Mouse (Mus musculus) lung, postnatal 14 days (tissue): ENCODE results near the gene Ly6g6d.

Experiments used
- DNase-seq: peaks from one replicate; pipeline ENCODE4 v3.0.0; 2021

Gene Ly6g6d

DNA sequence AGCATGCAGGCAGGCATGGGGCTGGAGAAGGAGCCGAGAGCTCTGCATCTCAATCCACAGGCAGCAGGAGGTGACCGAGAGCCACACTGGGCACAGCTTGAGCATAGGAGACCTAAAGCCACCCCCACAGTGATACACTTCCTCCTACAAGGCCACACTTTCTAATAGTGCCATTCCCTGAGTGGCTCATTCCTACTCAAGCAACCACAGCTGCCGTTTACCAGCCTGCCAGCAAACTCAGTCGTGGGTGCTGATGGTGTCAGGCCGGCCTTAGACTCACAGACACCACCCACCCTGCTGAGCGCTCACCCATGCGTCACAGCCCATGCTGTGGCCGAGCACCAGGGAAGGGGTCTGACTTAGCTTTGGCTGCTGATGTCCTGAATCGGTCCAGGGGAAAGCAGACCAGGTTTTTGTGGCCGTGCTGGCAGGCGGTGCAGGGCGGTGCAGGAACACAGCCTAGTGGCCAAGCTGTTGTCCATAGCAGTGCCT, 19.3 kb upstream of the Ly6g6d start:
- DNase-seq: peak; percentile 35

DNA sequence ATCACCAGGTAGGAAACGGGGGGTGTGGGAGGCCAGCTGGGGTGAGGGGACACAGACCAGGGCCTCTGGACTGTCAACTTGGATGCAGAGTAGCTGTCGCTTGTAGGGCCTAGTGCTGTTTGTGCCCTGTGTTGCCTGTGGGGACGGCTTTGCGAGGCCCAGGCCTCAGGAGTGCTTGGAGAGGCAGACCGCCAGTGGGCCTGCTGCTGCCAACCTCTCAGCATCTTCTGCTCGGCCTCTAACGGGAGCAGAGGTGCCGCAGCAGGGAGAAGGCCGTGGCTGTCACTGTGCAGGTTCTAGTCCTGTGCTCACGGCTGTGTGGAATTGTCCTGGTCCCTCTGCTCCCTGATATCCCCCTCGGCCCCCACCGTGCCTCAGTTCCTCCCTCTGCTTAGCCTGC, 18.7 kb upstream of the Ly6g6d start:
- DNase-seq: no peak

DNA sequence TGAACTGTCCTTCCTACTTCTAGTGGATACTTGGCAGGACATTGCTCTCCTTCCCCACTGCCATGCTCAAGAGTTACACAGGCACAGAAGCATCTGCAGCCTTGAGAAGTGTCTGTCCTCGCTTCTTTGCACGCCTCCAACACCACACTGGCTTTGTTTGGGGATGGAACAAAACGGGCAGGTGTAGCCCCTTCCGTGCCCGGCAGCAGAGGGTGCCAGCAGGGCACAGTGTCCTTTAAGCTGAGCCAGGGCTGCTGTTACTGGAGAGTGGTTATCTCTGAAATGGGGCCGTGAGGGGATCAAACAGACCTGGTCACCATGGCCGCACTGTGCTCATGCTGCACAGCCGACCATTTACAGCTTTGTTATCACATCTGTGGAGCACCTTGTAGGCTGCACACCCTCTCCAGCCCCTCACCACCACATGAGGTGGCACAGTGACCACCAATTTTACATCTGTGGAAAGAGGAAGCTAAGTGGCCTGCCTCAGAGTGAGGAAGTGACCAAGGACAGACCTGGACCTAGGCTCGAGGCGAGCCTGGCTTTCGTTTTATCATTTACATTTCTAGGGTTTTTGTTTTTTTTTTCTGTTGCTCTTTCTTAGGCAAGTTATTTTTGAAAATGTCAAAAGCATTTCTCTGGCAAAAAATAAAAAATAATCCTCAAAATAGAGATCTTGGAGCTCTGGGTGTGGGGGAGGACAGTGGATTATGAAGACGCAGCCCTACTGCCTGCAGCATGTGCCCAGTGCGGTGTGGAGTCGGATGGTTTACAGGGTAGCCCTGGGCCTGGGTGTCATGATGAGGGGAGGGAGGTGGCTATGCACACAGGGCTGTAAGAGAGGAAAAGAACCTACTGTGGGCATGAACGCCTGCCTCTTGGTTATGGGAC, 16.9 kb upstream of the Ly6g6d start:
- DNase-seq: no peak

DNA sequence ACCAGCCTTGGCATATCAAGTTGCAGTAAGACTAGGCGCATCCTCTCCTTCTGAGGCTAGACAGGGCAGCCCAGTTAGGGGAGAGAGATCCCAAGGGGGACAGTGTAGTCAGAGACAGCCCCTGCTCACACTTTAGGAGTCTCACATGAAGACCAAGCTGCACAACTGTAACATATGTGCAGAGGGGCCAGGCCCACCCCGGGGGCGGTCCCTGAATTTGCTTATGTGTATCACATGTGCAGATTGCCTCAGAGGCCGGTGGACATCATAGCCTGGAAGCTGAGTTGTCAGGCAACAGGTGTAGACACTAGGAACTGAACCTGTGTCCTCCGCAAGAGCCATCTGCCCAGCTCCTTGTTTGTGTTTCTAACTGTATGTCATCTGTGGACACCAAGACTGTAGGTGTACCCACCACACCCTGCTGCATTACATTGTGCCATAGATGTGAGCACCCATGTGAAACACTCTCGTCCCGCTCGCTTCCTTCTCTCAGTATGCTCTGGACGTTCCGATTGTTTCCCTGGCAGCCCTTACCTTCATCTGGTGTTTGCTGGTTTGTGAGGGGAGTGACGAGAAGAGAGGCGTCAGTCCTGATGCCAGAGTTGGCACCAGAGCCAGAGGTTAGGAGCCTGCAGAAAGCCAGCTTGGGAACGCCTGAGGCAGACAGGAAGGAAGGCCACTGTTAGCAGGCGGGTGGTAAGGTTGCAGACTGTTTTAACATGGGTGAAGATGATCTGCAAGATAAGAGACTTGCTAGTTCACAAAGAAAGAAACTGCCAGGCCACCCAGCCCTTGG, 14.7 kb upstream of the Ly6g6d start:
- peak; percentile 34 for DNase-seq

DNA sequence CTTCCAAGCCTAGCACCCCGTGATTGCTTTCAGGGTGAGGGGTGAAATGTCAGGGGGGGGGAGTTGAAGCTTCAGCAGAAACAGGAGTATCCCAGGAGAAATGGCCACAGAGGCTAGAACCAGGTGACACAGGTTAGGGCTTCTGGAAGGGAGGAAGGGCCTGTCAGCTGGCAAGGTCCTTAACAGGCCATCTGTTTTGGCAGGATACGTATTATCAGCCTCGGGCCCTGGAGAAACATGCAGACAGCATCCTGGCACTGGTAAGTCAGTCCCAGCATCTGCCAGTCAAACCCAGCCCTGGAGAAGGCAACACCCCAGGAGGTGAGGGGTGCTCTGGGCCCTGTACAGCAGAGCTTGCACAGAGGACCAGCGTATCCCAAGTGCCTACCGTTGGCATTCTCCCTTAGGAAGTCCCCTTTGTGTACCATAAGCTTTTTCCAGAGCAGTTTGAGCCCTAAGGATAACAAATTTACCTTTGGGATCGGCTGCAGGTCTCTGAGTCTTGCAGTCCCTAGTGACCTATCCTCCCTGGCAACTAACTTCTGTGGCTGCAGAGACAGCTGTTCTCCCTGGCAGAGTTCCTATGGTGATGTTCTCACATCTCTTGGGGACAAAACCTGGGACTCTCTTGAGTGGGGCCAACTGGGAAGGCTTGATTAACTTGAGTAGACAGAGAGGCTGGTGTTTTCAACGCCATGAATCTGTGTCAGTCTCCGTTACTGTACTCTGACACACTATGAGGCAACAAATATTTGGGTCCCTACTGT, 12.5 kb upstream of the Ly6g6d start:
- no peak for DNase-seq

DNA sequence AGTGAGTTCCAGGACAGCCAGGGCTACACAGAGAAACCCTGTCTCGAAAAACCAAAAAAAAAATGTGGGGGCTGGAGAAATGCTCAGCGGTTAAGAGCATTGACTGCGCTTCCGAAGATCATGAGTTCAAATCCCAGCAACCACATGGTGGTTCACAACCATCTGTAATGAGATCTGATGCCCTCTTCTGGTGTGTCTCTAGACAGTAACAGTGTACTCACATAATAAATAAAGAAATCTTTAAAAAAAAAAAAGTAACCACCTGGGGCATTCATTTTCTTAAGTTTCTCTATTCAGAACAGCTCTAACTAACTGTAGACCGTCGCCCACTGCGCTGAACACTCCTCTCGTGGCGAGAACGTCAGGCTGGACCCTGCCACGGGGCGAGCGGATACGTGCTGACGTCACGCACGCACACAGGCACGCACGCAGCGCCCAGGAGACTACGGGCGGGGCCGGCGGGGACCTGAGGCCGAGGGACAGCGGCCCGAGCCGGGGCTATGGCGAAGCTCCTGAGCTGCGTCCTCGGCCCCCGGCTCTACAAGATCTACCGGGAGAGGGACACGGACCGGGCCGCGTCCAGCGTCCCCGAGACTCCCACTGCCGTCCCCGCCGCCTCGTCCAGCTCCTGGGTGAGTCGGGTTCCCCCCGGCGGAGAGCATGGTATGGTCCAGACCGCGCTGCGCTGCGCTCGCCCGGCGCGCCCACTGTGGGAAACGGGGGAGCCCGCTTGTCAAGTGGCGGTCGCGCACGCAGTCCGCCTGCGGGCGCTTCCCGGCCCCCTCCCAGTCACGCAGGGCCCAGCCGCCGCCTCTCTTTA, 11.2 kb upstream of the Ly6g6d start, which contains the start of gene Abhd16a:
Abhd16a (plus strand) TSS at position 439 of the 820 bp plus-strand sequence.
- DNase-seq: peak; percentile 94

DNA sequence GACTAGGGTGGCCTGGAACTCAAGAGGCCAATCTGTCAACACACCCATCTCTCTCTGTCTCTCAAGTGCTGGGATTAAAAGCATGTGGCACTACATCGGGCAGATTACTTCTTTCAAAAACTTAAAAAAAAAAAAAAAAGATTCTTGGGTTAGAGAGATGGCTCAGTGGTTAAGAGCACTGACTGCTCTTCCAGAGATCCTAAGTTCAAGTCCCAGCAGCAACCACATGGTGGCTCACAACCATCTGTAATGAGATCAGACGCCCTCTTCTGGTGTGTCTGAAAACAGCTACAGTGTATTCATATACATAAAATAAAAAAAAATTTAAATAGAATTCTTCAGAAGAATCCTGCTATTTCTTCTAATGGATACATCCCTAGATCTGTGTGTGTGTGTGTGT, 10.3 kb upstream of the Ly6g6d start:
- no peak for DNase-seq

DNA sequence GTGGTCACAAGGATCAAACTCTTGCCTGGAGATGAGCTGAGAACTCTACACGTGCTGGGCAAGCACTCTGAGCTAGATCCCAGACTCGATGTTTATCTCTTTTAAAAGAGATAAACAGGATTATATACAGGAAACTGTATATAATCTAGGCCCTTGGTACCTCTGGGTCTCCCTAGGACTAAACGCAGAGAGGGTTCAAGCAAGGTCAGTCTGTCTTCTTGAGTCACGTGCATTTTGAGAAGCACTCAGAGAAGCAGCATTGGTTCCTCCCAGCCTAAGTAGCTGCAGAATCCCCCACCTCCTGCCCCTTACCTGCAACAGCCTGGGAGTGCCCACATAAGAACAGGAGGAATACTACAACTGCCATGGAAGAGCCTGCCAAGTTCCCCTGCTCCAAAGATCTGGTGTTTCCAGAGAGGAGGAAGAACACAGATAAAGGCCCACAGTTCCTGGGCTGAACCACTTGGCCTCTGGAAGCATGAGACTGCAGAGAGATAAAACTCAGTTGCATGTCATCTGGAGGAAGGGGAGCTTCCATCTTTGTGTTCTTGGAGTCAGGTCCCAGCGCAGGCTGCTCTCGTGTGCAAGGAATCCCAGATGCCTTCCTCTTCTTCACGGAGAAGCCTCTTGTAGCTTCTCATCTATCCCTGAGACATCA, 7.5 kb upstream of the Ly6g6d start, which contains the start of gene Ly6g6f:
Ly6g6f (minus strand) TSS at position 403 of the 658 bp plus-strand sequence.
- DNase-seq: no peak

DNA sequence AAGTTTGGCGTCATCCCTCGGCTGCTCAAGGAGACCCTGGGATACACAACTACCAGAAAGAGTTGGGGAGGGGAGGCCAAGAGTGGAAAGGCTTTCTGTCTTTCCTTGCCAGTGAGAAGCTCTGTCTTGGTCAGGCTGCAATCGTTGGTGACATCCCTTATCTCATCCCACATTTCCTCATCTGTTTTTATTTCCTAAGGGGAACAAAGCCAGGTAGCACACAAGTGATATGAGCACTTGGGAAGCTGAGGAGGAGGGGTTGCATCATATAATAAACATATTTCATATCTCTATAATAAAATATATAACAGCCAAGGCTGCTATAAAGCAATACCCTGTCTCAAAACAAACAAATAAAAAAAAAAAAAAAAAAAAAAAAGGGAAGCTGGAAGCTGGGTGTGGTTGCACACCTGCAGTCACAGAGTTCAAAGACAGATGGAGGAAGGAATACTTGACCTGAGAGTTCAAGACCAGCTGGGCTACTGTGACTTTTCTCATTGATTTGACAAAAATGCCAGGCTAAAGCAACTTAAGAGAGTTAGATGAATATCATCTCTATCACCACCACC, 6.1 kb upstream of the Ly6g6d start:
- no peak for DNase-seq

DNA sequence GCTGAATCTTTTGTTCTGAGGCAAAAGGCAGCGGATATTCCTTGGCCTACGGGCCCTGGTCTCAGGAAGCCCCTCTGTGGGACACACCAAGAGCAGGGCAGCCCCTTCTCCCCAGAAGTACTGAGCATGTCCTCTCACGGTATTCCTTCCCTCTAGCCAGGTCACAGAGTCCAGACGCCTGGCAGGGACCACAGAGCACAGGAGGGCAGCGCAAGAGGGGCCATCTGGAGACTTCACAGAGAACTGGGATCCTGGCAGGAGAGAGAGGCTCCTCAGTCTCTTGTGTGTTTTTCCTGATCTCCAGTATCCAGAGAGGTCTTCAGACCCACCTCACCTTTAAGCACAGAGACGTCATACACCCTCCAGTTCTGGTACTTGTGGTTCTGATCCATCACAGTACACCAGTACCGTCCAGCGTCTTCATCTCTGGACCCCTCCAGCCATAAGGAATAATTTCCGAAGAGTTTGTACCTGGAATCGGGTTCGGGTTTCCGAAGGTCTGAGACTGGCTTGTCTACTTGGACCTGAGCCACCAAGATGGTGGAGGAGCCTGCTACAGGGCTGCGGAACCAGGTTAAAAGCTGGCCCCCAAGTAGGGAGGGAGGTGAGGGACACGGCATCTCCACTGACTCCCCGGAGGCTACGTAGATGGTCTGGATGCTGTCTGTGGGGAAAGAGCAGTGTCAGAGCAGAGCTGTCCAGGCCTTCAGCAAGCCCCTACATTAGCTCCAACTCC, 5.1 kb upstream of the Ly6g6d start:
- no peak for DNase-seq

DNA sequence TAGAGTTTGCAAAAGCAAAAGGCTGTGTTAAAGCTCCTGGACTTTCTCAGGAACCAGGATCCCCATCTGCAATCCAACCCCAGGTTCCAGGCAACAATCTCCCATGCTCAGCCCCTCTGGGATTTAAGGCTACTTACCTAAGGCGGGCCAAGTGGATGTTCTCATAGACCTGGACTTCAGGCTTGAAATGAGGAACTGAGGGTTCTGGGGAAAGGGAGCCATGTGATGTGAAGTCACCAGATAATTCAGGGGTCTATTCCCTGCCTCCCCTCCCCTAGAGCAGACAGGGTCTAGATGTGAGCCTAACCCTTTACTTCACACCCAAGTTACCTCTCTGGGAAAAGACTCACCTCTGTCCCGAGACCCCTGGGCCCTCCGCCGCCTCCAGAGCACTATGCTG, 2.8 kb upstream of the Ly6g6d start:
- DNase-seq: no peak

DNA sequence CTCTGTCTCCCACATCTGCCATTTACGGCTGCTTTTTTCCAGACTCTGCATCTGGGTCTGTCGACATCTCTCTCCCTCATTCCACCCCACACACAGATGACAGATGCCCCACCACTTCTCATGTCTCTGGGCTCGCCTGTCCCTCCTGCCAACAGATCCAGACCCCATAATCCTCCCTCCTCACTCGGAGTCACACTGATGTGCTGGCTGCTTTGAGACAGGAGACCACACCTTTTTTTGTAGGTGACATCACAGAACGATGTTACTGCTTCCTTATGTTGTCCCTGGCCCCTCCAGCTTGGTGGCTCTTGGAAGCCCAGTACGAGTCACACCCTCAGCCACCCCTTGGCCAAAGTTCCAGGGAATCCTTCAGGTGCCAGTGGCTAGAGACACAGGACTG, 2.4 kb upstream of the Ly6g6d start:
- no peak for DNase-seq

DNA sequence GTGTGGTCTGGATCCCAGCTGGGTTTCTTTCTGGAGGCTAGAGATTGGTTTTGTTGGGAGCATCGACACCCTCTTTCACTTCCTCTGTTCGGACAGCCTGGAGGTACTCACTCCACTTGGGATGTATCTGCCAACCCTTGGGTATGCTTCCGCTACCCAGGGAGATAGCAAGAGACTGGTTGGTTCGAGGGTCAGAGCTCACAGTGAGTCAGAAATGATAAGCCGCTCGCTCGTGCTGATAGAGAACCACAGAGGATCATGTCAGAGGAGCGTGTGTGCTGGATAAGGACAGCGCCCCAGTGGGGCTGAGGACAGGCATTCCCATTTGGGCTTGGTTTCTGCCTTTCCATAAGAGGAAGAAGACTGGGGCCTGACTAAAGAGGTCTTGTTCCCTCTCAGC, 1.9 kb upstream of the Ly6g6d start:
- no peak for DNase-seq

DNA sequence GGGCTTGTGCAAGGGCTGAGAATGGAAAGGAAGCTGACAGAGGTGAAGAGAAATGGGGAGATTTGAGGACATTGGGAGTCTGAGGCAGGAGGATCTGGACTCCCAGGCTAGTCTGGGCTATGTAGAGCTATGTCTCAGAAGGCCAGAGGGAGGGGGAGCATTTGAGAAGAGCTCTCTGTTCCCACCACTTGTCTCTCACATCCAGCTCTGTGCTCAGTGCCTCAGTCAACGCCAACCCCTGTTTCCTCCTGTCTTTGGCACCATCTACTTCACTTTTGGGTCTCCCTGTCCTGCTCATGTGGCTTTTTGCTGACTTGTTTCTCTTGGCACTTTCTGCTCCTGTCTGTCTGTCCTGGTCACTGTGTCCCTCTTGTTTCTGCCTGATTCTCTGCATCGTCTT, 580 bp downstream of the Ly6g6d start:
- DNase-seq: no peak

DNA sequence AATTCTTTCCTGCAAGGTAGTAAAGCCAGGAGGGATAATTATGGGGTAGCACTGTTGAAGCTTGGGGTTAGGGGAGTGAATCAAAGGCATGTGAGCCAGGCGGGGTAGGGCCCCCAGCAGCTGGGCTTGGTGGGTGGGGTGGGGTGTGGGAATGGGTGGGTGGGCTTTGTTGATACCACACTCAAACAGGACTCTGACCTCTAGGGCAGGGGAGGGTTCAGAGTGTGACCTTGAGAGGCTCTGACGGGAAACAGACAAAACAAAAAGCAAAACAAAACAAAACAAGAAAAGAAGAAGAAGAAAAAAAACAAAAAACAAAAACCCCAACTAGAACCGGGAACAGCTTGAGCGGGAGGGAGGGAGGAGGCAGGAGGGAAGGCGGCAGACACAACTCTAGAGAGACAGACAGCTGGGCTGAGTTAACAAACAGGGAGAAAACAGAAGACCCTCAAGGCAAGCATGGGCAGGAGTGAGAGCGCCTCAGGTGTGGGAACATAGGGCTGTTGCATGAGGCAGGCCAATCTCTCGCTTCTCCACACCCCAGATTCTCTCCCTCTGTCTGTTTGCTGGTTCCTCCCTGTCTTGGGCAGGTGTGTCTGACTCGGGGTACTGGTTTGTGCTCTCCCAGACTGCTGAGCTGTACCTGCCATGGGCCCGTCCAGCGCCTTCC, 1.2 kb downstream of the Ly6g6d start, which contains the start of gene Ly6g6e:
Ly6g6e (plus strand) TSS at position 396 of the 670 bp plus-strand sequence.
- no peak for DNase-seq

DNA sequence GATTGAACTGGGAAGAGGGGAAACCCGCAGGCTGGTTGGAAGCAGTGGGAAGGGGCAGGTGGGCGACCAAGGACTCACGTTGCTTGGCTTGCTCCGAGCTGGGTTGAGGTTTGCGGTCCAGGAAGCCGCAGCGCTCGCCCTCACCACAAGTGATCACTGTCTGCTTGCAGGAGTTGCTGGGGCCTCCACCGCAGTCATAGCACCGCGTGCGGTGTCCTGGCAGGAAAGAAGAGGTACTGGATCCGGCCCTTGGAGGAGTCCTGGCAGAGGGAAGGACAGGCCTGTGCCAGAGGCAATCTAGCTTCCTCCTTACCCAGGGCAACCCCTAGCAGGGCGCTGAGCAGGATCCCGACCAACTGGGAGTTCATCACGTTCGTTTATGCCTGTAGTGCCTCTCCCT, 3.8 kb downstream of the Ly6g6d start:
- DNase-seq: no peak

DNA sequence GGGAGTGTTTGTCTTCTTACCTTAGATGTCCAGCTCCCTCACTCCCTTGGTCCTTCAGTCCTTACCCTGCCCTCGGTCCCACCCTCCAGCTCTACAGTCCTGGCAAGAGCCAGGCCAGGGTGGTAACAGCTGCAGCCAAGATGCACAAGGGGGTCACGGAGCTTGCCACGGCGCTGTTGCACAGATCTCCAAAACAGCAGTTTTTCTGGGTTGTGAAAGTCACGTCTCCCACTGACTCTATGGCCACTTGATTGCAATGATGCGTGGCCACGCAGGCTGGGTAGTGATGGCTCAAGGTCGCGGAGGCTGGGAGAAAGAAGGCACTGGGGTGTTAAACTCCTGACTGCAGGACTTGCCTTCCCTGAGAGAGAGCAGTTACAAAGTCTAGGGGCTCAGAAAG, 6.4 kb downstream of the Ly6g6d start:
- no peak for DNase-seq

DNA sequence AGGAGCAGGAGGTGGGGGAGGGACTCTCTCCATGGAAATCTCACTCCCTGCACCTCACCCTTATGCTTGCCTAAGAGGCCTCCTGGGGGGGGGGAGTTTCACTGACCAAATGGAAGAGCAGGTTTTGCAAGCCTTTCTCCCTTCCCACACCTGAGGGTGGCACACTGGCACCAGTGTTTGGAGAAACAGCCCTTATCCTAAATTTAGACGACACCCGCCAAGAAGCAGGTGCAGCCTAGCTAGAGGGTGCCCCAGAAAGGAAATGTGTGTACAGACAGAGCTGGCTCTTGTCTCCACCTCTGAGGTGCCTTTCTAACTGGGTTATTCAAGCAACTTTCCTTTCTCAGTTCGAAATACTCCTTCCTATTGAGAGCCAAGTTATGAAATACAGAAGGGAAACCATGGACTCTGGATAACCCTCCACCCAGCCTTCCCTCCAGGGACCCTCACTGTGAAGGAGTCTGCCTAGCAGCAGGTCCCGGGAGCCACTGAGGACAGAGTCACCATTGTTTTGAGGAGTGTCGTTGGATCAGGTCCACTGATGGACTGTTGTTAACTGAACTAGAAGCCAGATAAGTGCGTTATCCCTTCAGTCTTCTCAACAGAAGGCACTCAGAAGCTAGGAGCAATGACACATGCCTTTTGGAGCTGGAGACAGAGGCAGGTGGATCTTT, 7.2 kb downstream of the Ly6g6d start:
- no peak for DNase-seq
